Mouse (Mus musculus): Measurements from ENCODE around the gene Fkbp2.

Fkbp2 gene

DNA sequence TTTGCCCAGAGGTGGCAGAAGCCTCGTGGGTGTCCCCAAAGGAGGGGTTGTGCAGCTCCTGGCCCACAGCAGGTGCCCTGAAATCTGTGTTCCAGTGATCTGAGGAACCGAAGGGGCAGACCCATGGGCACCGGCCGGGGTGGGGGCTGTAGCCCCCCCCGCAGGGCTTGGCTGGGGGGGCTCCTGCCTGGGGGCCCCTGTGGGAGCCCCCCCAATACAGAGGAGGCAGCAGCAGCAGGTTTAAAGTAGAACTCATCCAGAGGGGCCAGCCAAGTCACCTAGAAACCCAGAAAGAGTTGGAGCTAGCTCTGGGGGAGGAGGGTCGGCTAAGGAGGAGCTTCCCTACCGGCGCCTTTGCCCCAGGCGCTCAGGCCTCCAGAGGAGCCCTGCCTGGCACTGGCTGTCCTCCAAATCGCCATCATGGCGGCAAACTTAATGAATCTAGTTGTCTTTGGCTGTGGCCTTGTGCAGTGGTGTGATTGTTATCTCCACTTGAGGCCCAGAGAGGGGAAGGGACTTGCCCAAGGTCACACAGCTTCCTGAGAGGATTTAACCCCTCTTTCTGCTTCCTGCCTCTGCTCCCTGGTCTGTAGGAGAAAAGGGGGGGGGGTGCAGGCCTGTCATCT lies 9.7 kb downstream of the Fkbp2 start:
- DNase-seq (ENCODE audit: low spot score), result peak; percentile 66

DNA sequence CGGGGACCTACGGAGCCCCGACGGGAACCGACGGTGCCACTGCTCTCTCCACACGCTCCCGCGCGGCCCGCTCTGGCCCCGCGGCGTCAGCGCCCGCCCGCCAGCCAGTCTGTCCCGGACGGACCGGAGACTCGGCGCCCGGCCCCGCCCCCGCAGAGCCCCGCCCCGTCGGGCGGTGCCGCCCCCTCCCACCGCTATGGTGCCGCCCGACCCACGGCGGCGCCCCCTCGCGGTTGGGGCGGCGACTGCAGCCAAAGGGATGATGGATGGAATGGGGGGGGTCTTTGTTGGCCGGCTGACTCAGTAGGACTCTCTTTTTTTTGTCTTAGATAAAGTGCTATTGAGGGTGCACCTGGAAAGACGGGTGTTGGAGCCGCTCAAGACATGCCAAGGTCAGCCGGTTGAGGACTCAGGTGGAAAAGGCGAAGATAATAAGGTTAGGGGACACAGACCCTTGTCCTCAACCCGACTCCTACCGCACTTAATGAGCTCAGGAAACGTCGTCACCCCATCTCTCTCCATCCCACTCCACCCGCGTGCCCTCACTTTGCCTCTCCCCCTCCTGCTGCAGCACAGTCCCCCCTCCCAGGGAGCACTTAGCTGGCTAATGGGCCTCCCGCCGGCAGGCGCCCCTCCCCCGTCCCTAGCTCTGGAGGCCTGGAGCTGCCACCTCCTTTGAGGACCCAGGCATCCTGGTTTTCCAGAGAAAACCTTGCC lies 10.5 kb downstream of the Fkbp2 start:
- no peak for DNase-seq (ENCODE audit: low spot score)

DNA sequence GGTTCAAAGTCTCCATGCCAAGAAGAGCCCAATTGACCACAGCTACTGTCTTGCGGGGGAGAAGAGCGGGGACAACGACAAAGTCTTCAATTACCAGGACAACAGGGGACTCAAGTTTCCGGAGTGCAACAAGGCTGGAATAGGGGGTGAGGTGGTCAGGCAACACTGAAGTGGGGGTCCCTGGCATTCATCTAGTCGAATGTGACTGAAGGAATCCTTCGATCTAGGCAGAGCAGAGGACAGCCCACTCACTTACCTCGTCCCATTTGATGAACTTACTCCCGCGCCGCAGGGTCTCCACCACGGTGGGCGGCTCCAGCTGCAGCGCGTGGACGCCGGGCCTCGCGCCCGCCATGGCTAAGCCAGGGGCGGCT lies 11.0 kb downstream of the Fkbp2 start:
- DNase-seq (ENCODE audit: low spot score), result no peak

DNA sequence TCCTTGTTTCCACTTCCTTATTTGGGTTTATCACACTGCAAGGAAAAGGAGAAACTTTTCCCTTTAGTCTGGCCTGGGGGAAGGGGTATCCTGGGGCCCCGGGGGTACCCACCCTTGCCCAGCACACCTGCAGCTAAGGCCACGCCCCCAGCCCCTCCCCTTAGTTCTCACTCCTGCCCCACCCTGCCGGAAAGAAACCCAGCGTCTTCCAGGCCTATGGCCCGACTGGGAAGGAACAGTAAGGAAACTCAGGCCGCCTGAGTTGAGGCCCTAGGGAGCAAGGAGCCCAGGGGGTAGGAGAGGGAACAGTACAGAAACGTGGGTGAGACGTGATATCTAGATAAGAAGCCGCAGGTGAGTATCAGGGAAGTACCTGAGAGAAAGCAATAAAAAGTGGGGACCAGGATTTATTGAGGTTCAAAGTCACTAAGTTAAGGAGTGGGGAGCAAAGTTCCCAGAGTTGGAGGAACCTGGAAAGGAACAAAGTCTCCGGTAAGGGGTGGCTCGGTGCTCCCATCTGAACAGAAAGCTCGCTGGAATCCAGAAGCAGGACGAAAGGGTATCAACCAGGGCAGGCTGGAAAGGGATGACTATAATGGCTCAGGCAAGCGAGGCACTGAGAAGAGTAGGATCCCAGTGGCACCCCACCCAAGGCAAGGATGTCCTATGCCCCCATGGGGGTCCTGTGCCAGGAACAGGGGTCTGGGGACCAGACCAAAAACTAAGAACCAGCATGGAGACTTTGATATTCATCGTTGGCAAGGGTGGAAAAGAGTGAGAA lies 11.6 kb downstream of the Fkbp2 start:
- no peak for DNase-seq (ENCODE audit: low spot score)

DNA sequence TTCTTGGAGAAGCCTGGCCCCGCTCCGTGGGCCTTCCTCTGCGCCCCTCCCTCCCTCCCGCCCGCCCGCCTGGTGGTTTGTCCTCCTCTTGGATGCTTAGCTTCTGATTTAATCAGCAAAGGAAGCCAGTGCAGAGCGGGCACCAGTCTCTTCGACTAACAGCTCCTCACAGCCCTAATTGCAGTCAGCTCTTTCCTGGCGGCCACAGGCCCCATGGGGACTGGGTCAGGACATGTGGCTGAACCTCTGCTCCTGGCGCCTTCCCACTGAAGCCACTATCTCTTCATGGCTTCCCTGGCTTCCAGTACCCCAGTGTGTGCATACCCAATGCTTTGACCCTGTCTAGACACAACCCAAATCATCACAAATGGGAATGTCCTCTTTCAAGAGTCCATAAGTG lies 23.8 kb downstream of the Fkbp2 start:
- no peak for DNase-seq (ENCODE audit: low spot score)

DNA sequence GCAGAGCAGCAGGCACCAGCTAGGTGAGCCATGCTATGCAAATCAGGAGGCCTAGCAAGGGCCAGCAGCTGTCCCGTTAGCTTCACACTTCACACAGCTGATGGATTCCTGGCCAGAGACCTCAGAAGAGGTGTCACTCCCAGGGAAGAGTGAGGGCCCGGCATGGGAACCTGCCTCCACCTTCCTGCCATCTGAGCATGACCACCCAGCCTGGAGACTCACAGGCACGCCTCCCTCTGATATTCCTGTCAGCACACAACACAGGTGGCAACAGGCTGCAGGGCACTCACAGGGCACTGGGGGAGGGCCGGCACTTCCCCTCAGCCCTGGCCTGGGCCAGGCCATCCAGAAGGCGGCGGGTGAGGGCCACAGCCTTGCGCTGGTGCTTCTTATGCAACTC lies 24.9 kb downstream of the Fkbp2 start:
- no peak for DNase-seq (ENCODE audit: low spot score)

DNA sequence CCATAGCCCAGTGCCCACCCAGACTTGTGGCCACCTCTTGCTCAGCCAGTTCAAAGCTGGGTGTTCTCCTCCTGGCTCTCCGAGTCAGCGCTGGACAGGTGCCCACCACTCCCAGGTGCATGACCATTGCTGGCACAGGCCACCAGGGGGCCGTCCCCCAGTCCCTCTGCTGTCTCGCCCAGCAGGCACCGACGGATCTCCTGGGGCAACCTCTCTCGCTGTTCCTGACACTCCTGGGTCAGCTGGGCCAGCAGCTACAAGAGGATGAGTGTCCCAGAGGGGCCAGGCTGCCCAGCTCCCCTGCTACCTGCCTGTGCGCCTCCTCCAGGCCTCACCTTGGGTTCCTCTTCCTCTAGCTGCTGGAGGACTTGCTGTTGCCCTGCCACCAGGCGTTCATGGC lies 26.3 kb downstream of the Fkbp2 start:
- no peak for DNase-seq (ENCODE audit: low spot score)

DNA sequence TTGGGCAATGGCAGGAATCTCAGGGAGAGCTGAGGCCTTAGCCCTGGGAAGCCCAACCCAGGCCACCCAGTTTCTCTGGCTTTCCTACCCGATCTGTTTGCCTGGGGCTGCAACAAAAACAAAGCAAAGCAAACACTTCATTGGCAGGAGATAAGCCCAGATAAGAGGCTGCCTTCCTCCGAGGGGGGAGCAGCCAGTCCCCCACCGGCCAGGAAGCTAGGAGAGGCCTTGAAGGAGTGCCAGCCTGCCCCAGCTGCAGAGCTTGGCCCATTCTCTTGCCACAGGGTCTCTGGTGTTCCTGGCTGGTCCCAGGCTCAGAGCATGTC lies 27.6 kb downstream of the Fkbp2 start:
- DNase-seq (ENCODE audit: low spot score), result peak; percentile 94

DNA sequence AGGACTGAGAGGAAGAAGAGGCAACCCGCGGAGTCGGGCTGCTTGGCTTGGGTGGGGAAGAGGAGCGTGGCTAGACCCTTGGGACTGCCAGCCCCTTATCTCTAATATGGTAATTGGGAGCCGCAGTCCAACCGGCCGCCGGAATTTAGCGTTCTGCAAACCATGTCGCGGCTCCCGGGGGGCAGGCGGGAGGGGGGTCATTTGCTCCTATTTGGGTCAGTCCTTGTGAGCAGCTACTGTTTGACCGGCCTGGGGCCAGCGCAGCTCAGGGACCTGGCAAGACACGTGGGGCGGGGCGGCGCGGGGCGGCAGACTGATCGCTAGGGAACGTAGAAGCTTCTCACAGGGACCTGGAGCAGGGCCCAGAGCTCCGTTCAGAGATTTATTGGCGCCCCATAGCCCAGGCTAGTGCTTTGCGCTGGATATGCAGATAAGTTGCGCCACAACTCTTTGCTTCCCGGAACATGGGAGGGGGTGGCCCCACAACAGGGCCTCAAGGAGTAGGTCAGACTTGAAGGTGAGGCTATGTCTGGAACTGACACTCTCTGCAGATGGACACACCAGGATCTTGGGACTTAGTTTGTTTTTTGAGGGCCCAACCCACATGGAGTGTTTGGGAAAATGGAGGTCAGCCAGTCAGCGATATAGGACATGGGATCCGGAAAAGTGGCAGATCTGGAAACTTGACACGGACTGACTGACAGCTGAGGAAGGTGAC lies 28.1 kb downstream of the Fkbp2 start:
- peak; percentile 85 for DNase-seq (ENCODE audit: low spot score)

DNA sequence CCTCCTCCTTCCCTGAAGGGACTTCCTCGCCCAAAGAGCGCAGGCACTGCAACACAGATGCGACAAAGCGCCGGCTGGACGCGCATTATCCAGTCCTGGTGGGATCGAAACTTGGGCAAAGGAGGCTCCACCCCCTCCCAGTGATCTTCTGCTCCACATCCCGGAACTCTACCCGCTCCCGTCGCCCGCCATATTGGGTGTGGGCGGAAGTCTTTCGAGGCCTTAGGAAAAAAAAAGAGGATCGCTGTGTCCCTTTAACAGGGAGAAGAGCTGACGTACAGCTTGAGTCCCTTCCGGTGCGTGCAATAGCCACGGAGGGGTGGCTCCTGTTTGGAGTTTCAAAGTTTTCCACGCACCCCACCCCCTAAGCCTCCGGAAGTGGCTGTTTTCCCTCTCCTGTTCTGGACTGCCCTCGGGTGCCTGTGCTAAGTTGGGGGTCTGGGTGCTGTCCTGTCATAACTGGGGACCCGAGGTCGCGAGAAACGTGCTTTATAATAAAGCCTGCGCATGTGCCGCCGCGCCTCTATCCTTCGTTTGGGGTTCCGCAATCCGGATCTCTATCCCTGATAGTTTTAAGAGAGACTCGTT lies 28.8 kb downstream of the Fkbp2 start:
- DNase-seq (ENCODE audit: low spot score), result peak; percentile 95

DNA sequence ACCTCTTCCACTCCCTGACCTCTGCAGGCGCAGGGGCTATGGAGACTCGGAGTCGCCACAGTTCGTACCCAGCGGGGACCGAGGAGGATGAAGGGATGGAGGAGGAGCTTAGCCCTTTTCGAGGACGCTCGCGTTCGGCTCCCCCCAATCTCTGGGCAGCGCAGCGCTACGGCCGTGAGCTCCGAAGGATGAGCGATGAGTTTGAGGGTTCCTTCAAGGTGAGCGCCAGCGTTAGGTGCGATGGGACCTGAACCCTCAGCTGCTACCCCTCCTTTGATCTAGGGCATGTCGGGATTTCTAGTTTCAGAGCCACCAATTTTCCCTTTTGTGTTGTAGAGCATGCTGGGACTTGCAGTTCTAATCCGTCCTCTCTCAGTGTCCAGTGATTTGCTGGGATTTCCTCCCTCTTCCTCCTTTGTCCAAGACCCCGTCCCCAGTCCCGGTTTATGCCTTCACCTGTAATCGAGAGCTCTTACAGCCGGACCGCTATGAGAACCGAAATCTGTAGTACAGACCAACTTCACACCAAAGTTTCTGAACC lies 29.6 kb downstream of the Fkbp2 start:
- no peak for DNase-seq (ENCODE audit: low spot score)

DNA sequence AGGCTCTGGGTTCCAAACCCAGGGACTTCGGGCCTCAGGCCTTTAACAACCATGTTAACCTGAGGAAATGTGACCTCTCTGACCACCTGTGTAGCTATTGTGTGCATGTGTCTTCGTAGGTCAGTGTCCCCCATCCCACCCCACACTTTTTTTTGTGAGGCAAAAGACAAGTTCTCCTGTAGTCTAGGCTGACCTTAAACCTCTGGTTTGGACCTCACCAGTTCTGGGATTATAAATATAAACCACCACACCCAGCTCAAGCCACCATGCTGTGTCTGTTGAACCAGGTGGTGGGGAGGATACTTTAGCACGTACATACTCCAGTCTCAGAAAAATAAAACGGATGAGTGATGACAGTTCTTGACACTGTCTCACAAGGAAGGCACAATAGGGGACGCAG lies 30.4 kb downstream of the Fkbp2 start:
- no peak for DNase-seq (ENCODE audit: low spot score)

DNA sequence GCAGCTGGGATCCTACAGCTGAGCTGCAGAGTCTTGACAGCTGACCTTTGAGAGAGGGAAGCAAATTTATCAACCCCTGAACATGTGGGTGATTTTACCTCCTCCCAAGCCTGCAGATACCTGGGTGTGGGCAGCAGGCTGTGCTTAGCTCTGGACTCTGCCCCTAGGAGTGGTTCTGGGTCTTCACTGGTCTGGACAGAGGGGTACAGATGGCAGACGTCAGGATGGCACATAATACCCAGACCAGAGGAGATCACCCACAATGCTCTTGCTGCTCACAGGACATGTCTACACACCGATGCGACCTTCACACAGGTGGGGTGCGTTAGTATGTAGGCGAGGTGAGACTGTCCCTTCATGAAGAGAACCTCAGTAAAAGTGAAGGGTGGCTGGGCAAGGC lies 30.8 kb downstream of the Fkbp2 start:
- DNase-seq (ENCODE audit: low spot score), result no peak

DNA sequence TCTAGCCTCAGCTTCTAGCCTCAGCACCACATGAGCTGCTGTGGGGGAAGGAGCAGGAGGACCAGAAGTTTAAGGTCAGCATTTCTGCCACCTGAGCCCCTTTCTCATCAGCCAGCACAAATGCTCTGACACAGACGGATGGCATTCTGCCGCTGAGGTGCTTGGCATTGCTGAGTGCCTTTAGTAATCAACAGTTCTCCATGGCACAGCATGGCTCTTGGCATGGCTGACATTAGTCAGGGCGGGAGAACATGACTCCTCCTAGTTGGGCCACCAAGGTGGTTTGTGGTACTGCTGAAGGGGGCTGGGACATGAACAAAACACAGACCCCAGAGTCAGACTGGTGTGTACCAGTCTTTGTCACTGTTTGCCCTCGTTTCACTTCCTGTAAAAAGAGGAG lies 32.1 kb downstream of the Fkbp2 start:
- DNase-seq (ENCODE audit: low spot score), result no peak

DNA sequence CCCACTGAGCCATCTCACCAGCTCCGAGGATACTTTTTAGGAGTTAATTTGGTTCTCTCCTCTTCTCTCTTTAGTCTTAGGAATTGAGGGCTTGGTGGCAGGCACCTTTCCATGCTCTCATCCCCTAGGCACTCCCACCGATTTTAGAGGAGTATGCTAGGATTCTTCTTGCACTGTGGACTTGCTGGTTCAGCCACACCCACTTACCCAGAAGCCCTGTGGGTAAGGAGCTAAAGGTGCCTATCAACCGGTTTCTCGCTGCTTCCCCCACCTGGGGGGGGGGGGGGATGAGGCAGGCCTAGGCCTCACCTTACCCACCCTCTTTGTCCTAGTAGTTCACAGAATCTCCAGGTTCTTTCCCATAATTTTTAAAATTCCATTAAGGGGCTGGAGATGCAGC lies 32.6 kb downstream of the Fkbp2 start:
- no peak for DNase-seq (ENCODE audit: low spot score)

DNA sequence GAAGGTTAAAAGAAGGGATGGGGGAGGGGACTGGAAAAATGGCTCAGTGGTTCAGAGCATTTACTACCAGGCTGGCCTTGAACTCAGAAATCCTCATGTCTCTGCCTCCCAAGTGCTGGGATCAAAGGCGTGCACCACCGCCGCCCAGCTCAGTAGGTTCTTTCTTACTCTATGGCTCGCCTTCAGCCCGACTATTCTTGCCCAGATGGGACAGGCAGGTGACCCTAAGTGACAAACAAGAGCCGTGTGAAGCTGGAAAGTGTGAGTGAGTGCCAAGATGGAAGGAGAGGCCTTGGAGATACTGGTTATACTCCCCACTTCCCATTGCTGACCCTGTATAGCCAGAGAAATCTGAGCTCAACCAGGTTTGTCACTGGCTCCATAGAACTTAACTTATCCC lies 36.6 kb downstream of the Fkbp2 start:
- no peak for DNase-seq (ENCODE audit: low spot score)

DNA sequence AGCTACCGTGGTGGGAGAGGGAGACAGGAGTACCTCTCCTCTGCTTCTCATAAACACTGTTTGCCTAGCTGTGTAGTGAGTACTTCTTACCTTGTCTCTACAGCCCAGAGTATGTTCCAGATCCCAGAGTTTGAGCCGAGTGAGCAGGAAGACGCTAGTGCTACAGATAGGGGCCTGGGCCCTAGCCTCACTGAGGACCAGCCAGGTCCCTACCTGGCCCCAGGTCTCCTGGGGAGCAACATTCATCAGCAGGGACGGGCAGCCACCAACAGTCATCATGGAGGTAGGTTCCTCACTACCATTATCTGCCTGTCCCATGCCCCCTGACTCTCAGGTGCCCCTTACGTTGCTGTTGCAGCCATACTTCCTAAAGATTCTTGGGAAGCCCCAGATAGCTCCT lies 37.5 kb downstream of the Fkbp2 start:
- DNase-seq (ENCODE audit: low spot score), result no peak

DNA sequence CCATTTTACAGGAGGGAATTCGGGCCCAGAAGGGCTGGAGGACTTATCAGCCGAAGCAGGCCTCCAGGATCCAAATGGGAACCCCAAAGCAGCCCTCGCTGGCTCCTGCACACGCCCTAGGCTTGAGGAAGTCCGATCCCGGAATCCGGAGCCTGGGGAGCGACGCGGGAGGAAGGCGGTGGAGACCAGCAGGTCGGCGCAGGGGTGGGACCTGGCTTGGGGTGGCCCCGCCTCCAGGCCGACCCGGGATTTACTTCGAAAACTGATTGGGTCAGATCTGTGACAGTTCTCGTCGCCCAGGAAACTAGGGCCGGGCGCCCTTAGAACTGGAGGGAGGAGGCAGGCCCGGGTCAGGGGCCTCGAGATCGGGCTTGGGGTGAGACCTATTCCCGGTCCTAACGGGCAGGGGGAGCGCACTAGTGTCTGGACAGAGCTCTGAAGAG lies 38.0 kb downstream of the Fkbp2 start, which contains the start of gene Gpr137:
TSS of gene Gpr137 (minus strand) at position 232 of the 443 bp plus-strand sequence.
- peak; percentile 95 for DNase-seq (ENCODE audit: low spot score)

DNA sequence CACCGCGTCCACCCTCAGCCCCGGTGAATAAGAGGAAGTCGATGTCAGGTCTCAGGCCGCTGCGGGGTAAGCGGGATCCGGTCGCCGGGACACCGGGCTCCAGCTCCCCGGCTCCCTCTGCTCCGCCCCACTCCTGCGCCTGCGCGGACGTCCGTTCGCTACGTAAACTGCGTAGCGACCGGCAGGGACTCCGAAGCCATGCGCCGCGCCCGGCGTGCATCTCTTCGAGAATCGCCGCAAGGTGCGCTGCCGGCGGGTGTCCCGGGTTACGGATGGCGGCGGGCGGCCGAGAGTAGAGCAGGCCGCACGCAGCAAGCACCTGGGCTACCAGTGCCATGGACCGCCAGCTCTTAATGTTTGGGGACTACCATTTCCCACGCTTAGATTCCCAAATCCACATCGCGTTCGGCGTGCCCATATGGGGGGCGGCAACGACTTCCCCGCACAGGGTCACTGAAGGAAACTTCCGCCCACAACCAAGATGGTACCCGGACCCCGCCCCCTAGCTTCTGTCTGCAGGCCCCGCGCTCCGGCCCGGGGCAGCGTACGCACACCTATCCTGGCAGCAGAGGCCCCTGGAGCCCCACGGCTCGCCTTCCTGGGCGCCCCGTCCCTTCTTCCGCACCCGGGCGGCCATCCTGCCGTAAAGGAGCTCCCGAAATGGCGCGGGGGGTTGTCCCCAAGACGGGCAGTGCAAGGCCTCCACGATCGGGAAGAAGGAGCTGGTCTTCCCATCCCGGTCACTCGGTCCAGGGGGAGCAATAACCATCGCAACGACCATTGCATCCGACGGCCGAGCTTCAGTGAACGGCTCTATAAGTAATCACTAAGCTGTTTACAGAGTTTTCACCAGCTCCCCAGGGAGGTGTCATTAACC lies 38.7 kb downstream of the Fkbp2 start, which contains the start of gene Bad:
TSS of gene Bad (plus strand) at position 490 of the 877 bp plus-strand sequence.
- peak; percentile 85 for DNase-seq (ENCODE audit: low spot score)

DNA sequence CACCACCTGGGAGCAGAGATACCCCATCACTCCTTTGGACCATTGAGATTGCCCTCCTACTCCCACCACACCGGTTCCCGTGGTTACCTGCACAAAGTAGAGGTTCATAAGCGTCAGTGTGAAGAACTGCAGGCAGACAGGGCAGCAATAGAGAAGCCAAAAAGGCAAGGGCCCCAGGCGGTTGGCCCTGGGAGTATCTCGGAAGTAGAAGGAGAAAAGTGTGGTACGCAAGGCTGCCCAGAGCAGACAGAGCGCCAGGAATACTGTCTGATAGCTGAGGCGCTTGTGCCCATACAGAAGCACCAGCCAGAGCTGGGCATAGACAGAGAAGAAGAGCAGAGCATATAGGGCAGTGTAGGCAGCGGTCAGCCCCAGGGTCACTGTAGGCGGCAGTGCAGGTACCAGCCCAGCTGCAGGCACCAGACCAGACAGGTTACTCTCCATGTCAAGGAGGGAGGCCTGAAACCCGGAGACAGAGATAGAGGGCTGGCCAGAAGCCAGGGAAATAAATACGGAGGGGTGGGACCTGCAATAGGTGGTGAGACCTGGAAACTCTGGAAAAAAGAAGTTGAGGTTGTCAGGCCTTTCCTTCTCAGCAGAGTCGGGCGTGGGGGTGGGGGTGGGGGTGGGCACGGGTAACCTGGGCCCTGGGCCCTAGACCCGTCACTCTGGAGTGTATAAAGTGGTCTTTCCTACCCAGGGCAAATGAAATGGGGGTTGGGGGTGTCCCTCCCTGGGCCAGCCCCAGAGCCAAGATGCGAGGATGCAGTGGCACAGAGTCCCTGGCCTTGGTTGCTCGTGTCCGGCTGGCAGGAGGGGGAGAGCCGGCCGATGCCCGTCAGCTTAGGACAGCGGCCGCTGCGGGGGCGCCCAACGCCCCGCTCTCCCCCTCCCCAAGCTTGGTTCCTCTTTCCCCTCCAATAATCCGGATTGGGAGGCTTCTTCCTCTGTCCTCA lies 39.6 kb downstream of the Fkbp2 start:
- no peak for DNase-seq (ENCODE audit: low spot score)
